Comparison of ENCODE assay signal across 8 mouse cellular contexts in the genomic region with DNA sequence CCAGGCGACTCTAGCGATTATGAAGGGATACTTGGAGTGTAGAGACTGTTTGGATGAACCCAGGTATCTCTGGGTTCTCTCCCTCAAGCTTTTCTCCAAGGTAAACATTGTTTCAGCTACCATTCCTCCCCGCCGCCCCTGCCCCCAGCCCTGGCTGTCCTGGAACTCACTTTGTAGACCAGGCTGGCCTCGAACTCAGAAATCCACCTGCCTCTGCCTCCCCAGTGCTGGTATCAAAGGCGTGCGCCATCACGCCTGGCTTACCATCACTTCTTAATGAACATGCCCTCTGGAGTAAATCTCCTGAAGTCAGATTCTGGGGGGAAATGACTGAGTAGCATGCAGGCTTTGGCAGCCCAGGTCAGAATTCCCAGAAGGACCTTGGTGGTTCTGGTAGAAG. TPM values are rescaled to one million over a fixed set of nuclear protein-coding genes. Genes with fewer than 3 reads are reported as not detected.
DNase-seq lines count a peak whose midpoint lies in the region; ATAC-seq and TF ChIP-seq lines count a peak whose summit lies in the region.

TSS of gene Elp5 (minus strand) at position 293 of the 400 bp plus-strand sequence.

- TF ChIP-seq CTCF in bone marrow, adult 2 months (IDR thresholded peaks at IDR 0.05; ENCODE audit: control insufficient read depth, insufficient read depth, low read length), result no peak

- 63% methylated on average over 8 of the region's 8 CpGs for WGBS in bone marrow, adult 2 months
- WGBS in intestine, embryonic 16.5 days, result 49% methylated on average over 8 of the region's 8 CpGs
- 65% methylated on average over 8 of the region's 8 CpGs for WGBS in midbrain, embryonic 10.5 days

- H3K9me3 ChIP-seq in intestine, embryonic 16.5 days (ENCODE audit: control insufficient read depth, low read length), result no peaks in the 10 kb centered on the region
- no peaks in the 10 kb centered on the region for H3K9me3 ChIP-seq in midbrain, embryonic 10.5 days (replicated peaks)

- H3K27me3 ChIP-seq in intestine, embryonic 16.5 days (replicated peaks; ENCODE audit: control insufficient read depth, insufficient read depth, low read length), result no peaks in the 10 kb centered on the region
- H3K27me3 ChIP-seq in midbrain, embryonic 10.5 days (ENCODE audit: low read depth, poor library complexity, severe bottlenecking), result no peaks in the 10 kb centered on the region

- no peak for TF ChIP-seq POLR2A in bone marrow, adult 2 months (IDR thresholded peaks at IDR 0.05; ENCODE audit: borderline replicate concordance, control insufficient read depth, low read depth, low read length)

- H3K9ac ChIP-seq in intestine, embryonic 16.5 days (ENCODE audit: low read depth, low read length), result peak within 1 kb of the TSS; percentile 100

- peak within 1 kb of the TSS; percentile 72 for H3K4me3 ChIP-seq in bone marrow, adult 2 months (replicated peaks; ENCODE audit: control insufficient read depth, low read depth, low read length)
- H3K4me3 ChIP-seq in intestine, embryonic 16.5 days (ENCODE audit: low read length), result peak within 1 kb of the TSS; percentile 100
- H3K4me3 ChIP-seq in midbrain, embryonic 10.5 days, result peak within 1 kb of the TSS; percentile 99

- peak within 1 kb of the TSS; percentile 85 for H3K27ac ChIP-seq in bone marrow, adult 2 months (ENCODE audit: control insufficient read depth, insufficient read depth, low read depth, low read length, poor library complexity)
- peak within 1 kb of the TSS; percentile 100 for H3K27ac ChIP-seq in intestine, embryonic 16.5 days (ENCODE audit: low read length)
- peak within 1 kb of the TSS; percentile 99 for H3K27ac ChIP-seq in midbrain, embryonic 10.5 days (replicated peaks)

- no peak for ATAC-seq in intestine, embryonic 16.5 days

- no peaks in the 10 kb centered on the region; the same call in 1 of the 2 replicates for H3K4me1 ChIP-seq in bone marrow, adult 2 months (ENCODE audit: control insufficient read depth, insufficient read depth, low read length)
- H3K4me1 ChIP-seq in intestine, embryonic 16.5 days (ENCODE audit: control insufficient read depth, insufficient read depth, low read length), result peaks cover 24% of the 10 kb centered on the region
- H3K4me1 ChIP-seq in midbrain, embryonic 10.5 days, result peaks cover 39% of the 10 kb centered on the region

- no peak for DNase-seq in left cerebral cortex, adult 18-20 months (ENCODE audit: low spot score in 2 of 2)
- no peak for DNase-seq in left cerebral cortex, adult 9 months (ENCODE audit: low spot score in 2 of 2)
- DNase-seq in gastrocnemius, postnatal 4 days (ENCODE audit: low spot score in 2 of 2), result no peak
- no peak for DNase-seq in midbrain, embryonic 10.5 days (ENCODE audit: low spot score)
- no peak for DNase-seq in retina, postnatal 1 day
- DNase-seq in lung, adult 18-20 months, result no peak

- peaks cover 11% of the 10 kb centered on the region; the same call in 1 of the 2 replicates for H3K36me3 ChIP-seq in intestine, embryonic 16.5 days (ENCODE audit: control insufficient read depth, insufficient read depth, low read length)
- peaks cover 60% of the 10 kb centered on the region for H3K36me3 ChIP-seq in midbrain, embryonic 10.5 days

- H3K4me2 ChIP-seq in intestine, embryonic 16.5 days (ENCODE audit: low read depth, low read length), result peak within 1 kb of the TSS; percentile 94

RNA-seq across cellular contexts. Expression of gene Elp5, which starts in this region (rescaled TPM):
- total RNA-seq in left cerebral cortex, adult 18-20 months (2021), result 10 to 100 TPM; 78.8 to 87.3 TPM
- polyA plus RNA-seq in bone marrow, adult 2 months (2011; ENCODE audit: insufficient read depth, insufficient read length, low replicate concordance, missing spikeins), result 27.2 and 50.6 TPM in 2 replicates
- 10 to 100 TPM; 61.9 to 63.7 TPM for total RNA-seq in gastrocnemius, postnatal 4 days (2021)
- polyA plus RNA-seq in intestine, embryonic 16.5 days (2015; fragmentation: Nextera tagmentation; extraction: Ambion mirVana), result 92.6 and 106 TPM in 2 replicates
- 151 and 155 TPM in 2 replicates for polyA plus RNA-seq in midbrain, embryonic 10.5 days (2016; fragmentation: Nextera tagmentation; extraction: Ambion mirVana)
